Mouse (Mus musculus): ENCODE data around the gene 1700001P01Rik.

Gene 1700001P01Rik

DNA sequence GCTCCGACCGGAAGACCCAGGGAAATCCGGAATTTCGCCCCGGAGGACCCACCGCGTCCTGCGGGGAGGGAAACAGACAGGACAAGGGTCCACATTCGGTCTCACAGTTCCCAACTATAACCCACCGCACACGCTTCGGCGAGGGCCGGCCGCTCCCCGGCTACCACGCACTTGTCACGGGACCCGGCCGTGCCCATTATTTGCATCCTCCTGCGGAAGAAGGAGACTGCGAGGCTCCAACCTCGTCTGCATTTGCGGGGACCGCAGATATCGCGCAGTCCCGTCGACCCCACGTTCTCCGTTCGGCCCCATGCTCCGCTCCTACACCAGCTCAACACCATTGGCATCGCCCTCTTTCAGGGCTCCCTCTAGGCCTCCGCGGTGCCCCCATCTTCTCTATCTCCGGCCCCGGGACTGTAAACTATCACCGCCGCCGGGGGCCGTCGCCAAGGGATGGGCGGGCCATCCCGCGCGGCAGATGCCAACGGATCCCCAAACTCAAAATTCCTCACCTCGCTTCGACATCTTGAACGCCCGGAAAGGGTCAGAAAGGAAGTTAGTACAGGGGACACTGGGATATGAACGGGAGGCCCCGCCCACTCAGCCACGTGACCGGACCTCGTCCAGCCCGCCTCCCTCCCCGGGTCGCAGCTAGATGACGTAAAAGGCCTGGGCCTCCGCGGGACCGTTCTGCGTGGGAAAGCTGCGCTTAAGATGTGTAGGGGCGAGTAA is 6.3 kb upstream of the 1700001P01Rik start, which contains the start of gene Rpl23:
Gene Rpl23, minus strand, starts transcription at position 606 of the 732 bp plus-strand sequence.
- TF ChIP-seq GATA4 (IDR thresholded peaks at IDR 0.05; ENCODE audit: insufficient replicate concordance, low read length) = peak; percentile 51; the same call in 1 of the 2 replicates

GRCm38 (mm10) chr11:97781478-97781831 is 5.7 kb upstream of the 1700001P01Rik start:
- no peak for TF ChIP-seq GATA4 (IDR thresholded peaks at IDR 0.05; ENCODE audit: insufficient replicate concordance, low read length)

DNA sequence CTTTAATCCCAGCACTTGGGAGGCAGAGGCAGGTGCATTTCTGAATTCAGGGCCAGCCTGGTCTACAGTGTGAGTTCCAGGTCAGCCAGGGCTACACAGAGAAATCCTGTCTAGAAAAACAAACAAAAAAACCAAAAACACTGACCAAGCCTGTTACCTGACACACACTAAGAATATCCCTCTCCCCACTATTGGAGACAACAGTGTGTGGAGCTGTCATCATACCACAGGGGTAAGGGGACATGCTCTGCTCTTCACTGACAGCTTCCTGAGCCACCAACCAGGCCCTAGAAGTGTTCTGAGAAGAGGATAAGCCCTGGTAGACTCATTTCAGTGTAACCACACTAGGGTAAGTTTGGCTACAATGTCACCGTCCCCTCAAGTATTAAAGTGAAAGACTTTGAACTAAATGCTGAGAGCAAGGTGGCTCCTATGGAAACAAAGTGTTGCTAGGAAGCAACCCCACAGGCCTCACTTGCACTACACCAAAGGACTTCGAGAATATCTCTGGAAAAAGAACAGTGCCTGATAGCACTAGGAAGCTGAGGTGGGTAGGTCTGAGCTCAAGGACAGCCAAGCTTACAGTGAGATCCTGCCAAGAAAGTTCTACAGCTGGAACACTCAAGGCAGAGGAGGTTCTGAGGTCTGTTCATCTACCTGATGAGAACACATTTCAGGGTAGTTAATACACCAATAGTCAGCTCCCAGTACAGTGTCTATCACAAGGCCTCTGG is 4.4 kb upstream of the 1700001P01Rik start:
- no peak for TF ChIP-seq GATA4 (IDR thresholded peaks at IDR 0.05; ENCODE audit: insufficient replicate concordance, low read length)

DNA sequence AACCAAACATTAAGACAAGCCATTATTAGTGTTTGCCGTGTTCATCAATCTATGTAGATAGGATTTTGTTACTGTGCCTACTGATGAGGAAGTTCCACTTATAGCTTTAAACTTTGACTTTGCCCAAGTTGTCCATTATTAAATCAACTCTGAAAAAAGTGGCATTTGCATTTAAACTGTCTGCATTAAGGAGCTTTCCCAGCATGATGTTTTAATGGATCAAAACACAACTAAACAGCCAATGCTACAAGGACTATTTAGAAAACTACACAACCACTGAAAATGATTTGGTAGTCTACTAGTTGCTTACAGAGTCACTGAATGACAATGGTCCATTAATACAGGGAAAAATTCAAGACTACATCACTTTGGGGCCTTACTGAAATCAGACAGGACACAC is 3.2 kb upstream of the 1700001P01Rik start:
- no peak for TF ChIP-seq GATA4 (IDR thresholded peaks at IDR 0.05; ENCODE audit: insufficient replicate concordance, low read length)

GRCm38 (mm10) chr11:97777129-97777529 is 1.4 kb upstream of the 1700001P01Rik start:
- no peak for TF ChIP-seq GATA4 (IDR thresholded peaks at IDR 0.05; ENCODE audit: insufficient replicate concordance, low read length)

DNA sequence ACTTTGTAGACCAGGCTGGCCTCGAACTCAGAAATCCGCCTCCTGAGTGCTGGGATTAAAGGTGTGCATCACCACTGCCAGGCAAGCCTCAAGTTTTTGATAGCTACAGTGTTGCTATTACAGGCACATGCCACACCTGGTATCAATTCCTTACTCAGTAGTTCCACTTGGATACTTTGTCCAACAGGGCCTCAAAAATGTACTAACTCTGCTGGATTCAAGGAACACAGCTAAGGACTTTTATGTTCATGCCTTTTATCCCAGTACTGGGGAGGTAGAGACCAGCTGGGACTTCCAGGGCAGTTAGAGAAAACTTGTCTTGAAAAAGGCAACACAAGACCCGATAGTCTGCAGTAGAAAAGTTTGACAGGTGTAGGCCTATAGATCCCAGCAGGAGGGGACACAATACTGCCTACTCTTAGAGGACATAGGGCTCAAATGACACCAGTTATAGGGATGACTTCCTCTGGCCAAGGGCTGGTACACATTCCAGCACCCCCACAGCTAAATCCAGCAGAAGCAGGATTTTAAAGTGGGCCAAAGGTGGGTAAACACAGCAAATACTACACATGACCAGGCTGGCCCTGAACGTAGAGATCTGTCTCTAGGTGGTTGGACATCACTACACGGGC is 895 bp upstream of the 1700001P01Rik start:
- TF ChIP-seq GATA4 (IDR thresholded peaks at IDR 0.05; ENCODE audit: insufficient replicate concordance, low read length) = no peak

DNA sequence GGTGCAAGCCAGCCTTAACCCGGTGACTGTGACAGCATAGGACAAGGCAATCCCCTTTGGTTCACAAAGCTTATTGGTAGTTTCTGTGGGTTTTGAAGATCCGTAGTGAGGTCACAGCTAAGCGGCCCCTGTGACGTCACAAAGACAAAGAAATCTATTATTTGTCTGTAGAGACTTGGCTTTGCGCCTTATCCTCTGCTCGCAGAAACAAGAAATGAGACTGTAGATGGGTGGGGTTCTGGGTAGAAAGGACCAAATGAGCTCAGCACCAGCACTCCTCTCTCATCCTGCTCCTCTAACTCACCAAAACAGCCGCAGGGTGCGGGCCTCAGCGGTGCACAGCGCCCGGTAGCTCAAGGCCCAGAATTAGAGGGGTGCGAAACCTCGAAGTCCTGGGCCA is 532 bp downstream of the 1700001P01Rik start:
- TF ChIP-seq GATA4 (IDR thresholded peaks at IDR 0.05; ENCODE audit: insufficient replicate concordance, low read length) = no peak

DNA sequence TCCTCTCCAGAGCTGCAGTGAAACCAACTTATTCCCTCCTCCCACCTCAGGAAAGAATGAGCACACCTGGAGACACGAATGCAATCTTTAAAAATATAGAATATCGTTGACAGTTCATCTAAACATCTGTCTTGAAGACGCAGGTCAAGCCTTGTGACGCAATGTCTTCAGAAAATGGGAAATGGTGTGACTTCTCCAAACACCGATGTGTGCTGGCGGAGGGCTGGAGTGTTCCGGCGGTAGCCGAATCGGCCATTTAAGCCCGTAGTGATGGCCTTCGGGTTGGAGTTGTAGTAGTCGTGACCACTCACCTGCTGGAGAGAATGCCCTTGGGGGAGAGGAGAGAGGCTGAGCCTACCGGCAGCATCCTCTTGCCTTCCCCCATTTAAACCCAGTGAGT is 4.3 kb downstream of the 1700001P01Rik start:
- TF ChIP-seq GATA4 (IDR thresholded peaks at IDR 0.05; ENCODE audit: insufficient replicate concordance, low read length) = no peak

DNA sequence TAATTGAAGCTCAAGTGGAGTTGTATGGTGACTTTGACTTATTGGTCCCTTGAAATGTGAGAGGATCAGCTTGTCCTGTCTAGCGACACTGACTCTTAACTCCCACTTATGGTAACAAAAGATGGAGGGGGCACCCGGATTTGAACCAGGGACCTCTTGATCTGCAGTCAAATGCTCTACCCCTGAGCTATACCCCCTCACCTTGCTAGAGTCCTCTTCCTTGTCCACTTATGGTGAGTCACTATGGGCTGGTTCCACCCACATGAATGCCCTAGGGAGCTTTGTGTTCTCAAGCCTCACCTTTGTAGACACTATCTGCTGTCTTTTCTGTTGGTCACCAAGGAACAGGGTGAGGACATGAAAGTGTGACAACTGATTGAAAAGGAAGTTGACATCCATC is 6.0 kb downstream of the 1700001P01Rik start:
- TF ChIP-seq GATA4 (IDR thresholded peaks at IDR 0.05; ENCODE audit: insufficient replicate concordance, low read length) = no peak

DNA sequence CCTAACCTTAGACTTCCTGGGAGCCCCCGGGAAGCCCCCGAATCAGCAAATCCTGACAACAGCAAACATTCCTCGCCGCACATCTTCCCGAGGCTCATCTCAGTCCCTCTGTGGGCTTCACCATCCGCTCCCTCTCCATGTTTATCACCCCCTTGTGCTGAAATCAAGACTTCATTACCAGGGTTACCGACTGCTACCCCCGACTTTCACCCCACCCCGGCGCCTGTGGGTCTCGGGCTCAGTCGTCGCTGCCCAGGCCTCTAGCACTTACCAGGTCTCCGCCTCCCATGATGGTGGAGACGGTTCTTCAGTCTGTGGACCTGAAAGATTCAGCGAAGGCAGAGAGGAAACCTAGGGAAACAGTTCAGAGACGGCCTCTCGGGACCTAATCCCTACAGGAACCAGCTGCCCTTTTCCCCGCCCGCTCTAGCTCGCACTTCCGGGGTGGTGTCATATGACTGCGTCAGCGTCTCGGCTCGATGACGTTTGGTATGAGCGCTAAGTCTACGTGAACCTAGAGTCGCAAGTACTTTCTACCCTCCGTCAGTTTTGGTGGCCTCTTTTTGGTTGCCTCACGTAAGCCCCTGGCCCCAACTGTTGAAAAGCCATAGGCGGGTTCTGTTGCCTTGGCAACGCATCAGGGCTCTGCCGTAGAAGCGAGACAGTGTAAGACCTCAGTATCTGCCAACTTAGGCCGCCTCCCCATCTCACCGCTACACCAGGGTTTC is 9.4 kb downstream of the 1700001P01Rik start, which contains the start of gene Cwc25:
Gene Cwc25, minus strand, starts transcription at position 403 of the 728 bp plus-strand sequence.
- no peak for TF ChIP-seq GATA4 (IDR thresholded peaks at IDR 0.05; ENCODE audit: insufficient replicate concordance, low read length)

- no peak for TF ChIP-seq GATA4 (IDR thresholded peaks at IDR 0.05; ENCODE audit: insufficient replicate concordance, low read length)
Observed at GRCm38 (mm10) chr11:97761638-97762037, 14.1 kb downstream of the 1700001P01Rik start.

- TF ChIP-seq GATA4 (IDR thresholded peaks at IDR 0.05; ENCODE audit: insufficient replicate concordance, low read length) = no peak
Observed at GRCm38 (mm10) chr11:97758942-97759341, 16.8 kb downstream of the 1700001P01Rik start.

- TF ChIP-seq GATA4 (IDR thresholded peaks at IDR 0.05; ENCODE audit: insufficient replicate concordance, low read length) = no peak
Observed at GRCm38 (mm10) chr11:97758125-97758524, 17.6 kb downstream of the 1700001P01Rik start.

DNA sequence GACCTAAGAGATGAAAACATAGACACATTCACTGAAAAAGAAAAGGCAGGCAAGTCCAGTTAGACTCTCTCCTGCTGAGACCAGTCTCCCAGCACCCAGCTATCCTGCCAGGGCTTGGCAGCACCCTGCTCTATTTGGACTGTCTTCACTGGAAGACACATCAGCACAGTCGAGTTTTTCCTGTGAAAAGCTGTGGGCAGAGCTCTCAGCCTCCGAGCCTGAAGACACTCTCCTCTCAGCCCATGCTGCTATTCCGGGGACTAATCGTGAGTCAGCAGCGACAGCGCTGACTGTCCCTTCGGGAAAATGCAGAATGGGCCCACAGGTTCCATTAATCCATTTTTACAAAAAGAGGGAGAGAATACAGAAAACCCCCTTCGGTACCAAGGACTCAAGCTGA is 22.4 kb downstream of the 1700001P01Rik start:
- no peak for TF ChIP-seq GATA4 (IDR thresholded peaks at IDR 0.05; ENCODE audit: insufficient replicate concordance, low read length)

GRCm38 (mm10) chr11:97748496-97748895 is 27.2 kb downstream of the 1700001P01Rik start:
- TF ChIP-seq GATA4 (IDR thresholded peaks at IDR 0.05; ENCODE audit: insufficient replicate concordance, low read length) = no peak
